Mouse (Mus musculus): ENCODE data around the gene Reg4. TPM values are rescaled to one million over a fixed set of nuclear protein-coding genes. Genes with fewer than 3 reads are reported as not detected.

The Reg4 gene
- polyA plus RNA-seq, 1 experiment from 2014 or later, result not detected

- Histone ChIP-seq H3K4me3 (no peak overlapping the region), H3K4me2 (replicated peaks) (no peak overlapping the region), H3K36me3 (no peaks in the 10 kb centered on the region), H3K27ac (replicated peaks) (no peak overlapping the region), H3K4me1 (no peaks in the 10 kb centered on the region), H3K27me3 (no peaks in the 10 kb centered on the region), H3K9ac (replicated peaks) (no peak overlapping the region), H3K9me3 (no peaks in the 10 kb centered on the region)
- WGBS, result 58% methylated on average over 3 of the region's 3 CpGs
- ATAC-seq (ENCODE audit: low FRiP score, low read depth), result no peak
Observed at GRCm38 (mm10) chr3:98216296-98216695, 5.7 kb upstream of the Reg4 start.

DNA sequence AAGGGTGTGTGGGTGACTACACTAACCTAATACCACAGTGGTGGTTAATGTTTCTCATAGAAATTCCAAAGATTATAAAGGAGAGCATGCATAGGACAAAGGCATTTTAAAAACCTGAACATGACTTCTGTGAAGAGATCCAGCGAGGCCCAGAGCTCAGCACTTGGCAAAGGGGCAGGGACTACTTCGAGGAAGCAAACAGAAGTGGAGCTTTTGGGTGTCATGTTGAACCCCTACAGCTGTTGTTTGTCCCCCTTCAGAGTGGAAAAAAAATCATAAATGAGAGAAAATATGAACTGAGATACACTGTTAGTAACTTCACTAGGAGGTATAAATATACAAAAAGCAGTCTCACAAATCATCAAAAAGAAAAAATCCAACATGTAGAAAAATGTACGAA lies 1.3 kb downstream of the Reg4 start:
- Histone ChIP-seq H3K9me3 (no peaks in the 10 kb centered on the region), H3K4me1 (0 out of 2 replicates have a peak, but pooled peaks cover 2% of the 10 kb centered on the region), H3K36me3 (no peaks in the 10 kb centered on the region), H3K4me2 (replicated peaks) (no peak overlapping the region), H3K4me3 (no peak overlapping the region), H3K27ac (replicated peaks) (no peak overlapping the region), H3K27me3 (peaks cover 3% of the 10 kb centered on the region; the same call in 1 of the 2 replicates), H3K9ac (replicated peaks) (no peak overlapping the region)
- ATAC-seq (ENCODE audit: low FRiP score, low read depth), result no peak
- 86% methylated on average over 3 of the region's 3 CpGs for WGBS

DNA sequence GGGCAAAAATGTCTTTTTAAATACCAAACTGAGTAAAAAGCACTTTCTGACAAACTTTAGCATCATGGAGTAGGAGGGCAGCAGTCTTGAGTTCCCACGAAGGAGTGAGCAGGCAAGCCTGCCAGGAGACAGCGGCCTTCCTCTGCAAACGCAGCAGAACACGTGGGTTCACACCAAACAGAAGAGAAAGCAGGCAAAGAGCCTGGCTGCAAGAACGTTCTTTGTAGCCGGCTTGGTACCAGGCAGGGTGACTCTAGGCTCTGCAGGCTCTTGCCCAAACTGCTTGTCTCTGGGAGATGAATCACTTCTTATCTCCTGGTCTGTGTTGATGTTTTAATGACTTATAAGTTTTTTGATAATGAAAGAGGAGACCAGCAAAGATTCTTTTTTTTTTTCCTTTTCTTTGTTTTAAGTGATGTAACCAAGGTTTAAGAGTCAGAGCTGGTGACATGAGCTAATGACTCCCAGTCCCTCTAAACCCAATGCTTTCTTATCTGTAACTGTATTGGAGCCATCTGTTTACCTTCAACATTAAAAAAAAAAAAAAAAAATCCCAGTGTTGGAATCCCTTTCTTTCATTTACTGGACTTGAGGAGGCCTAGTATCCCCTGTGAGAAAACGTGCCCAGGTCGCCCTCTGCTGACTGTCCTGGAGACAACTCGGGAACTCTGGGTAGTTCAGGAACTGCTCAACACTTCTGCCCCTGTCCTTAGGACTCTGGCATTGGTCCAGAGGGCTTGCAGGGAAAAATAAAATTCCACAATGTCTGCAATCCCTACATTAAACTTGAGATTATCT lies 2.0 kb downstream of the Reg4 start:
- 11% methylated on average over 9 of the region's 9 CpGs for WGBS
- H3K9ac ChIP-seq (replicated peaks), result no peak overlapping the region
- ATAC-seq (ENCODE audit: low FRiP score, low read depth), result 0 out of 2 replicates have a peak, but pooled peaks have one; percentile 75
- no peak overlapping the region for H3K27ac ChIP-seq (replicated peaks)
- H3K4me1 ChIP-seq, result 0 out of 2 replicates have a peak, but pooled peaks cover 2% of the 10 kb centered on the region
- H3K9me3 ChIP-seq, result no peaks in the 10 kb centered on the region
- no peaks in the 10 kb centered on the region for H3K36me3 ChIP-seq
- no peak overlapping the region for H3K4me3 ChIP-seq
- H3K4me2 ChIP-seq (replicated peaks), result no peak overlapping the region
- H3K27me3 ChIP-seq, result peaks cover 3% of the 10 kb centered on the region; the same call in 1 of the 2 replicates

DNA sequence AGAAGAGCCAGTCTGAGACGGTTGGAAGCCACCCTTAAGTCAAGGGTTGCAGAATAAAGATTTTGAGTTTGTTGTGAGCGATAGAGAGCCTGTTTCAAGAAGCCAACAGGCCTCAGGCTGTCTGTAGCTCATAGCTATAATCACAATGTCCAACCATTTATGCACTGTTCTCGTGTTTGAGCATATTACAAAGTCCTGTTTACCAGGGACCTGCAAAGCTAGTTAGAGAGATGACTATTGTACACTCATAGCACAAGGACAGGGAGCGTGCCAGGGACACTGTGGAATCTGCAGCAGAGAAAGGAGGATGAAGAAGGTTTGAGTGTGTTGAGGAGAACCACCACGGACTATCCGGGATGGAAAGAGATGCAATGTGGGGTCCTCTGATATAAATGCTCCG lies 3.0 kb downstream of the Reg4 start:
- H3K27ac ChIP-seq (replicated peaks), result no peak overlapping the region
- peaks cover 3% of the 10 kb centered on the region; the same call in 1 of the 2 replicates for H3K27me3 ChIP-seq
- H3K4me3 ChIP-seq, result no peak overlapping the region
- no peak for ATAC-seq (ENCODE audit: low FRiP score, low read depth)
- WGBS, result 89% methylated on average over 7 of the region's 7 CpGs
- 0 out of 2 replicates have a peak, but pooled peaks cover 2% of the 10 kb centered on the region for H3K4me1 ChIP-seq
- no peak overlapping the region for H3K4me2 ChIP-seq (replicated peaks)
- no peak overlapping the region for H3K9ac ChIP-seq (replicated peaks)
- H3K9me3 ChIP-seq, result no peaks in the 10 kb centered on the region
- H3K36me3 ChIP-seq, result no peaks in the 10 kb centered on the region

DNA sequence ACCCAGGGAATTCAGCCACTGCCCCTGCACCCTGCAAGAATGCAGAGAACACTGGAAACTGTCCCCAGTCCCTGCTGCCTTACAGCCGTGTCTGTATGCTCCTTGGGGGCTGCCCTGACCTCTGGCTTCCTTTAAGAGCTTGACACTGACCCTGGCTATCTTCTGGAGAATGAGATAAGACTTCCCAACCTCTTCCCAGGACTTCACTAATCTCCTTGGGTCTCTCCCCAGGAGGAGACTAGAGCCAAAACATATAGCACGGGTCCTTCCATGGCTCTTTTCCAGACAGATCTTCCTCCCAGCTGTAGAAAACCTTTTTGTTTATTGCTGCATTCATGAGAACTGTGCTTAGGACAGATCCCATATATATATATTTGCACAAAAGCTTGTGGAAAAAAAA lies 3.8 kb downstream of the Reg4 start:
- Histone ChIP-seq H3K9me3 (no peaks in the 10 kb centered on the region), H3K4me3 (no peak overlapping the region), H3K9ac (replicated peaks) (no peak overlapping the region), H3K36me3 (no peaks in the 10 kb centered on the region), H3K4me1 (0 out of 2 replicates have a peak, but pooled peaks cover 2% of the 10 kb centered on the region), H3K4me2 (replicated peaks) (no peak overlapping the region), H3K27ac (replicated peaks) (no peak overlapping the region), H3K27me3 (peaks cover 3% of the 10 kb centered on the region; the same call in 1 of the 2 replicates)
- ATAC-seq (ENCODE audit: low FRiP score, low read depth), result no peak
- WGBS, result 49% methylated on average over 2 of the region's 2 CpGs

- H3K4me1 ChIP-seq, result 0 out of 2 replicates have a peak, but pooled peaks cover 2% of the 10 kb centered on the region
- peak; percentile 64 for ATAC-seq (ENCODE audit: low FRiP score, low read depth)
Observed at GRCm38 (mm10) chr3:98226988-98227610, 5.1 kb downstream of the Reg4 start.

DNA sequence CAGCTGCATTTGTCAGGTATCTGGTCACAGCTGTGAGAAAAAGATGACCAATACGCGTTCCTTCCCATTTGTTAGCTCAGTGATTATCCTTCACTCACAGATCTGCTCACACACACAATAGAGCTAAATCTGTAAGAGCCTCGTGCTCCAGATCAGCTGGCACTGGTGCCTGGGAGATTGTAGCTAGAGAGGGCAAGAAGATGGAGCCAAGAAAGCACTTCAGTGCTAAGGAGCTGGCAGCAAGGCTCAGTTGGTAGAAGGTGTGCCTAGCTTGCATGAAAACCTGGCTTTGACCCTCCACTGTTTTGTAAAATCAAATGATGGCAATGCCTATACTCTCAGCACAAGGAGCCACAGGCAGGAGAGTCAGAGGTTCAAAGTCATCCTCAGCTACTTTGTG lies 5.8 kb downstream of the Reg4 start:
- peaks cover 3% of the 10 kb centered on the region; the same call in 1 of the 2 replicates for H3K27me3 ChIP-seq
- WGBS, result 74% methylated on average over 3 of the region's 3 CpGs
- no peak overlapping the region for H3K27ac ChIP-seq (replicated peaks)
- ATAC-seq (ENCODE audit: low FRiP score, low read depth), result no peak
- H3K4me1 ChIP-seq, result 0 out of 2 replicates have a peak, but pooled peaks cover 2% of the 10 kb centered on the region
- no peak overlapping the region for H3K9ac ChIP-seq (replicated peaks)
- no peaks in the 10 kb centered on the region for H3K36me3 ChIP-seq
- no peaks in the 10 kb centered on the region for H3K9me3 ChIP-seq
- H3K4me2 ChIP-seq (replicated peaks), result no peak overlapping the region
- no peak overlapping the region for H3K4me3 ChIP-seq

More at GRCm38 (mm10) chr3:98226988-98227610, 5.1 kb downstream of the Reg4 start:
- Histone ChIP-seq H3K4me3 (no peak overlapping the region), H3K9ac (replicated peaks) (no peak overlapping the region), H3K4me2 (replicated peaks) (no peak overlapping the region), H3K27me3 (peaks cover 3% of the 10 kb centered on the region; the same call in 1 of the 2 replicates), H3K27ac (replicated peaks) (no peak overlapping the region), H3K36me3 (no peaks in the 10 kb centered on the region), H3K9me3 (no peaks in the 10 kb centered on the region)
- WGBS, result 39% methylated on average over 19 of the region's 19 CpGs

DNA sequence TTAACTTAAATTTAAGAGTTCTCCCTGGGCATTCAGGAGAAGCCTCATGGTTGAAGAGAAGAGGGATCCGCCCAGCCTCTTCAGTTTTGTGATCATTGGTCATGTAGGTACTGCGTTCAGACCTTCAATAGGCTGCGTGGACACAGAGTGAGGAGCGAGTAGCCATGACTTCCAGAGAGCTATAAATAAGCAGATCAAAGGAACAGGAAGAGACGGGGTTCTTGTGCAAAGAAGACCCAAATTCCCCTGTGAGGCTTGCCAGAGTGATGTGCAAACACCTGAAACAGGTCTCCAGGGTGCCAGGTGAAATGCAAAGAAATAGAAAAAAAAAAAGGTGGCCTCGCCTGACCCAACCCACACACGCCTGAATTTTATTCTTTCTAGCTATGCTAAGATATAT lies 8.0 kb downstream of the Reg4 start:
- Histone ChIP-seq H3K4me1 (no peaks in the 10 kb centered on the region), H3K27me3 (peaks cover 3% of the 10 kb centered on the region; the same call in 1 of the 2 replicates), H3K9ac (replicated peaks) (no peak overlapping the region), H3K4me3 (no peak overlapping the region), H3K9me3 (no peaks in the 10 kb centered on the region), H3K36me3 (no peaks in the 10 kb centered on the region), H3K27ac (replicated peaks) (no peak overlapping the region), H3K4me2 (replicated peaks) (no peak overlapping the region)
- ATAC-seq (ENCODE audit: low FRiP score, low read depth), result no peak
- WGBS, result 85% methylated on average over 7 of the region's 7 CpGs

- Histone ChIP-seq H3K27me3 (no peaks in the 10 kb centered on the region), H3K4me3 (no peak overlapping the region), H3K9ac (replicated peaks) (no peak overlapping the region), H3K4me2 (replicated peaks) (no peak overlapping the region), H3K36me3 (no peaks in the 10 kb centered on the region), H3K9me3 (no peaks in the 10 kb centered on the region), H3K4me1 (no peaks in the 10 kb centered on the region), H3K27ac (replicated peaks) (no peak overlapping the region)
- no peak for ATAC-seq (ENCODE audit: low FRiP score, low read depth)
Observed at GRCm38 (mm10) chr3:98233504-98233903, 11.5 kb downstream of the Reg4 start.

DNA sequence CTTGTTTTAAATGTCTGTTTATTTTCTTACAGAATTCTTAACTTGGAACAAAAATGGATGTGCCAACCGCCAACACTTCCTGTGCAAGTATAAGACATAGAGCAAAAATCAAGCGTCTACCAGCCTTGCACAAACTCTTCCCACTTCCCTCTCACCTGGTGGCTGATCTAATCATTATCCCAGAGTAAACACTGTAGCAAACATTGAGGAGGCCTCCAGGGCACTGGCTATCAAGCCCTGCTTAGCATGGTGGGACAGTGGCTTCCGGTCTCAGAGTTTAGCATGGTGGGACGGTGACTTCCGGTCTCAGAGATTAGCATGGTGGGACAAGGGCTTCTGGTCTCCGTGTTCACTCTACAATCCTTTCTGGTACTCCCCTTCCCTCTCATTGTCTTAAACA lies 14.3 kb downstream of the Reg4 start:
- Histone ChIP-seq H3K27me3 (no peaks in the 10 kb centered on the region), H3K36me3 (no peaks in the 10 kb centered on the region), H3K4me3 (no peak overlapping the region), H3K9ac (replicated peaks) (no peak overlapping the region), H3K27ac (replicated peaks) (no peak overlapping the region), H3K4me2 (replicated peaks) (no peak overlapping the region), H3K9me3 (no peaks in the 10 kb centered on the region), H3K4me1 (no peaks in the 10 kb centered on the region)
- ATAC-seq (ENCODE audit: low FRiP score, low read depth), result no peak
- WGBS, result 89% methylated on average over 6 of the region's 6 CpGs

- H3K9me3 ChIP-seq, result no peaks in the 10 kb centered on the region
- 77% methylated on average over 5 of the region's 5 CpGs for WGBS
- H3K4me2 ChIP-seq (replicated peaks), result no peak overlapping the region
- no peak overlapping the region for H3K4me3 ChIP-seq
- H3K4me1 ChIP-seq, result no peaks in the 10 kb centered on the region
- no peaks in the 10 kb centered on the region for H3K27me3 ChIP-seq
- H3K36me3 ChIP-seq, result no peaks in the 10 kb centered on the region
- no peak overlapping the region for H3K9ac ChIP-seq (replicated peaks)
- no peak for ATAC-seq (ENCODE audit: low FRiP score, low read depth)
- peak overlapping the region; percentile 35 for H3K27ac ChIP-seq (replicated peaks)
Observed at GRCm38 (mm10) chr3:98237240-98237639, 15.3 kb downstream of the Reg4 start.

DNA sequence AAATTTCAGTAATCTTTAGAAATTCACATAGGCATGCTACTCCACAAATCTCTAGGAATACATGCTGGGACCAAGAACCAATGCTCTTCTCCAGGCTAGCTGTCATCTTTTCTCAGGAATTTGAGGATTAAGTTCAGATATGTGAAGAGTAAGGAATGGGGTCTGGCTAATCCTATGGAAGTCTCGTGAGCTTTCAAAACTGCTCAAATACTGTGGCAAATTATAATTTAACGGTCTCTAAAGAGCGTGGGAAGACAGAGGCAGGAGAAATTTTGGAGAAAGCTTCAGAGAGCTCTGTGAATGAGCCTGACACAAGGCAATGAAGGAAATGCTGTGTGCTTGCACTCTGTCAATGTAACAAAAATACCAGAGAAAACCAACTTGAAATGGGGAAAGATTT lies 16.2 kb downstream of the Reg4 start:
- Histone ChIP-seq H3K36me3 (no peaks in the 10 kb centered on the region), H3K27ac (replicated peaks) (peak overlapping the region; percentile 39), H3K9me3 (no peaks in the 10 kb centered on the region), H3K4me1 (no peaks in the 10 kb centered on the region), H3K4me3 (no peak overlapping the region), H3K27me3 (no peaks in the 10 kb centered on the region), H3K9ac (replicated peaks) (no peak overlapping the region), H3K4me2 (replicated peaks) (no peak overlapping the region)
- ATAC-seq (ENCODE audit: low FRiP score, low read depth), result peak; percentile 74
- WGBS, result 51% methylated on average over 3 of the region's 3 CpGs
